Mouse (Mus musculus) retina, postnatal 1 day (tissue): Measurements from ENCODE around the gene Ankrd63.

Source experiments
- DNase-seq: peaks from one replicate; pipeline ENCODE4 v3.0.0-alpha.2; 2012

The Ankrd63 gene

DNA sequence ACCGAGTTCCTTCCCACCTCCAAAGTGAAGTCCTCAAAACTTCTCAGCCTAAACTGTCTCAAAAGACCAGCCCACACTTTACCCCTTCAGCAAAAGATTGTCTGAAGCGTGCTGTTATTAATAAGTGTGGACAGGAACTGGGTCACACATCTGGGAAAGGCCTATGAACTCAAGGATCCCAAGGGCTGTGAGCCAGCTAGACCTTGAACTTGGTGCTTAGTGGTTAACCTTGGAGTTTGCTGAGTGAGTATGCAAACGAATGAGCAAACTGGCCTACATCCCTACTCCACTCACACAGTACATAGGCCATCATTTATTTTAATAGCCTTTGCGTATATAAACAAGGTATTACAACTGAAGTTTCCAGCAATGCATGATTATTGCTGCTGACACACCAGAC is 21.7 kb upstream of the Ankrd63 start:
- DNase-seq = no peak

DNA sequence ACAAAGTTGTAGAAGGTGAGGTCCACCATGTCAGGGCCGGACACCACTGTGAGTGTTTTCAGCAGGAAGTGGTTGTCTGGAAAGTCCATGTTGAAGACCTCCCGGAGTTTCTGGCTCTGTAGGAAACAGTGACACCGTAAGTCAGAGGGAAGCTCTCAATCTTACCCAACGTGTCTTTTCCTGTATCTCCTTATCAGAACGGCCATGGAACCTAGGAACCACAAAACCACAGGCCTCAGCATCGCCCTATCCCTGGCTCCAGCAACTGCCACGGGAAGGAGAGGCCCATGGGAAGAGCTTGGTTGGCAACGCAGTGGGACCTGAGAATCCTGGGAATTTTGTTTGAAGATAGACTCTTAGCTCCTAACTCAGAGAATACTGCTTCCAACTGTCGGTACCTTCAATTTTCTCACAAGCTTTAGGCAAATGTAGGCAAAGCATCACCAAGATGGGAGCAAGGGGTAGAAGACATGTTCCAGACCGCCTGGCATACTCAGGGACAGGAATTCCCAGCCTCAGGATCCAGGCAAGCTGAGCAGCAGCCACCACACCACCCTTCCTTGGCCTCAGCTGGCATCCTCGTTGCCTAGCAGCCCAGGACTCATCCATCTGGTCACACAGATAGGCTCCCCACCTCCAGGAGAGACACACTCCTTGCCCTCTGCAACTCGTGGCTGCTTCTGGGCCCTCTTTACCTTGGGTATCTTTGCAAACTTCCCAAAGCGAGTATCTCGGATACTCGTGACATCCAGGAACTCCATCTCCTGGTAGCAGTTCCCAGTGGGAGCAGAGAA is 20.1 kb upstream of the Ankrd63 start:
- no peak for DNase-seq

DNA sequence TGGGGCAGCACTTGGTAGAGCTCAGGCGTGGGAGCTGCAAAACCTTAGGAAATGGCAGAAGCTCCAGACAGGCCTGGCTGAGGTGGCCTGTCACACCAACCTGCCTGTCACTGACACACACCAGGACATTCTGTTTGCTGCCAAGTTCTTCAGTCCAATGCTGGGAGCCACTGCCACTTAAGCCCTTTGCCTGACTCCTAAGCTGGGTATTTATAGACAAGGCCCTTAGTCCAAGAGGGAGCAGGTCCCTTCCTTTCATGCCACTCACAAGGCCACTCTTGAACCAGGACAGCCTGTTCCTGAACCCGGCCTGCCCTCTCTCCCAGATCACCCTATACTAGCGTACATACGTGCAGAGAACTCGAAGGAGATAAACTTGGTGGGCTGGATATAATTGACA is 12.9 kb upstream of the Ankrd63 start:
- DNase-seq = no peak

DNA sequence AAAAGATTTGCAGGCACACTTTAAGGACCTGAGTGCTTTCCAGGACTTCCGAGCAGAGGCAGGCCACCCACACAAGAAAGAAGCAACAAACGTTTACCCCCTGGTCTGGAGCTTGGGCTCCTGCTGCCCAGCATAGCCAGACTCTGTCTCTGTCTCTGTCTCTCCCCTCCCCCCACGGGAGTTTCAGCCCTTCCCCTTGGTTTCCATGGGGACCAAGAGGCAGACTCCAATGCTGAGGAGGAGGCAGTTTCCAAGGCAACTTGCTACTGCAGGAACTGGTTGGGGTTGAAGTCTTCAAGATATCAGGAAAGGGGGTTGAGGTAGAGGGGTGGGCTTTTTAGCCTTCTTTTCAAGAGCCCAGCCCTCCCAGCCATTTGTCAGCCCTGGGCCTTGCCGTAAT is 10.5 kb upstream of the Ankrd63 start:
- peak; percentile 45 for DNase-seq

DNA sequence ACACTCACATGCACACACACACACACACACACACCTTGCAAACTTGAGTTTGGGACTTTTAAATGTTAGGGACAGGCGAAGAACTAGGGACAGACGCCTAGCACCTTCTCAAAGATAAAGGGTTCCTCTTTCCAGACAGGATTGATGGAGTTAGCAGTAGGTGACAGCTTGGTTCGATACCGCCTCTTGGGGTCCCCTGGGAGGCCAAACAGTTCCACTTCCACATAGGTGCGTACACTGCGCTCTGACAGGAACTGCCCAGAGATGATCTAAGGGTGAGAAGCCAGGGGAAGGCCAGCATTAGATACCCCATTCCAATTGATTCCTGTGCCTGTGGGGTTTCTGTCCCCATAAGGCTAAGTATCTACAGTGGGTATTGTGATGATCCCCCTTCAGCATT is 9.9 kb upstream of the Ankrd63 start:
- DNase-seq = no peak

DNA sequence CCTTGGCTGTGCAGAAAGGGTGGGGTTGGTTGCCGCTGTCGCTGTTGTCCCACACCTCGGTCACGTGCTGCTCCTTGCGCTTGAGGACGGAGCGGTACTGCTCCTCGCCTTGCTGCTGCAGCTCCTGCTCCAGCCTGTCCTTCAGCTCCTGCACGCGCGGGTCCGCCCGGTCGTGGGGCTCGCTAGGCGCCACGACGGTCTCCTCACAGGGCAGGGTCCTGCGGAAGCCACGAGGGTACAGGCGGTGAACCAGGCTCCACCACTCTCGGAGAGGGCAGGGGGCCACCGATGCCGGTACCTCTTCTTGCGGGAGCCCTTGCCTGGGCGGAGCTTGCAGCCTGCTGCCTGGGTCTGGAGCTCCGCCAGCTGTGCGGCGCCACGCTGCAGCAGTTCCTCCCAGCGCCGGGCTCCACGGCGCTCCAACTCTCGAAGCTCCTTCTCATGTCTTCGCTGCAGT is 7.3 kb upstream of the Ankrd63 start:
- DNase-seq = peak; percentile 72

DNA sequence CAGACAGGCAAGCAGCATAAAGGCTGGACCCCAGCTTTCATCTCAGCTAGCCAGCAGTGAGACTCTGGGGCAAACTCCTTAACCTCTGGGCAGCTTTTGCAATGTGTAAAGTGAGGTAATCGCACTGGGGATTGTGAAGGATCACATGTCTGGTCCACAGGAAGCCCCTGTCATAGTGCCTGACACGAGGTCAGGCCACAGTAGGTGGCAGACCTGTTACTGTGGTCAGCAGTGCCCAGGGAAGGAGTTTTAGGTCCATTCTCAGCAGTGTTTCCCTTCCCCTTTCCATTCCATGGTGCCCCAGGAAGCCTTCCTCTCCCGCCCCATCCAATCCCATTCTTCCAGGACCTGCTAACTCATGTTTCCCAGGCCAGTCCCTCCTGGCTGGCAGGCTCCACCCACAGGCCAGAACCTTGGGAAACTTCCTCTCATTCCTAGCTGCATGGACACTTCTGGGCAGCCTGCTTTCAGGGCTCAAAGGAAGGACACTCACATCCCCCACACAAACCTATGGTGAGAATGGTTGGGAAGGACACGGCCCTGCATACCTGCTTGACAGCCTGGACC is 6.0 kb upstream of the Ankrd63 start:
- DNase-seq = no peak

DNA sequence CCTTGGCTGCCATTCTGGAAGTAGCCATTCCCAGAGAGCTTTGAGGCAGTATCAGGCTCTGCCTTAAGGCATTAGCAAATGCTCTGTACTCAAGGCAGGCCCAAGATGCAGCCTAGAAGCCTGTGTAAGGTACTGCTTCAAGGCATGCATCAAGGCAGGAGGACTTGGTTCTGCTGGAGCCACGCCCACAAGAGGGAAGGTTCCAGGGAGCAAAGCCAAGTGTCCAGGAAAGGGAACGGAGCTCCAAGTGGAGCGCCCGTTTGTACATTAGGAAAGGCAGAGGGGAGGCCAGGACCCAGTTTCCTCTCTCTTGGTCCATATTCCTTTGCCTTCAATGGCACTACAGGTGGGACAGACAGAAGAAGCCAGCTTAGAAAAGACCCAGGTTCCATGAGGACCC is 4.7 kb upstream of the Ankrd63 start:
- no peak for DNase-seq

DNA sequence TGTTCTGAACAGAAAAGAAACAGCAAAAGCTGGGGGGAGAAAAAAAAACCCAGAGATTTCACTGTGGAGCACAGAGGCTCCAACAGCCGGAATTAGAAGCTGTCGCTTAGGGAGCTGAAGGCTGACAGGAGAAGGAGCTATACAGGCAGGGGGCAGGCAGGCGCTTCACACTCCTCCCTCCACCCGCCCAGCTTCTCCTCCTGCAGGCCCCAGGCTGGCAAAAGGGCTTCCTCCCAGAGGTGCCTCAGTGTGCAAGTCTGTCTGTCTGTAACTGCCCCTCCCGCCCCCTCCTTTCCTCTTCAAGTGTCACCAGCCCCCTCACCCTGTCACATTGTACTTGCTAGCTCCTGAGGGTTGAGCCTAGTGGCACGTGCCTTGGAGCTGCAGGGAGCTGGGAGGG is 2.7 kb upstream of the Ankrd63 start:
- DNase-seq = peak; percentile 32

DNA sequence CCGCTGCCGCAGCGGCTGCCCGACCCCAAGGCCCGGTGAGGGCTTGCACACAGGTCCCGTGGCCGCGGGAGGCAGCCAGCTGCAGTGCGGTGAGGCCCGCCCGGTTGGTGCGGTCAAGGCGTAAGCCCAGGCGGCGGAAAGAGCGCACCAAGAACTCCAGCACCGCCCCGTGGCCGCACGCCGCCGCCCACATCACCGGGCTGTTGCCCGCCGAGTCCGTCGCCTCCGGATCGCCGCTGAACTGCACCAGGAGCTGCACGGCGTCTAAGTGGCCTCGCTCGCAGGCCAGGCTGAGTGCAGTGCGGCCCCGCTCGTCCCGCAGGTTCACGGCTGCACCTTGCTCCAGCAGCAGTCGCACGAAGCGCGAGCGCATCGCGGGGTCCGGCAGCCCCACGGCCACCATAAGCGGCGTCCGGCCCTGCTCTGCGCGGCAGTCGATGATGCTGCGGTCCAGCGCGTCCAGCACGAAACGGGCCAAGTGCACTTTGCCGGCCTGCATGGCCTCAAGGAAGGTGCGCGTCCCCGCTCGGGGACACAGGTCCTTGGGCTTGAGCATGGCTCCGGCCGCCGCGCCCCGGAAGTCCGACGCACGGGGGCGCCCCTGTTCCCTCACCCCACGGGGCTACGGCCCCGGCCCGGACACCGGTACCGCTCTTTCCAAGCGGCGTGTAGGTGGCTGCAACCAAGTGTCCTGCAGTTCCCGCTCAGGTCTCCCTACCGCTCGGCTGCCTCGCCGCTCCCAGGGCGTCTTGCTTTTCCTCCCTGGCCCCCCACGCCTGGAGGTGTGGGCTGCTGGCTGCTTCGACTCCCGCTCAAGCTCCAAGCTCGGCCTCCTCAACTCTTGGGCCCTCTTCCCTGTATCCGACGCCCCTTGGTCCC is 641 bp downstream of the Ankrd63 start:
- DNase-seq = peak; percentile 63

DNA sequence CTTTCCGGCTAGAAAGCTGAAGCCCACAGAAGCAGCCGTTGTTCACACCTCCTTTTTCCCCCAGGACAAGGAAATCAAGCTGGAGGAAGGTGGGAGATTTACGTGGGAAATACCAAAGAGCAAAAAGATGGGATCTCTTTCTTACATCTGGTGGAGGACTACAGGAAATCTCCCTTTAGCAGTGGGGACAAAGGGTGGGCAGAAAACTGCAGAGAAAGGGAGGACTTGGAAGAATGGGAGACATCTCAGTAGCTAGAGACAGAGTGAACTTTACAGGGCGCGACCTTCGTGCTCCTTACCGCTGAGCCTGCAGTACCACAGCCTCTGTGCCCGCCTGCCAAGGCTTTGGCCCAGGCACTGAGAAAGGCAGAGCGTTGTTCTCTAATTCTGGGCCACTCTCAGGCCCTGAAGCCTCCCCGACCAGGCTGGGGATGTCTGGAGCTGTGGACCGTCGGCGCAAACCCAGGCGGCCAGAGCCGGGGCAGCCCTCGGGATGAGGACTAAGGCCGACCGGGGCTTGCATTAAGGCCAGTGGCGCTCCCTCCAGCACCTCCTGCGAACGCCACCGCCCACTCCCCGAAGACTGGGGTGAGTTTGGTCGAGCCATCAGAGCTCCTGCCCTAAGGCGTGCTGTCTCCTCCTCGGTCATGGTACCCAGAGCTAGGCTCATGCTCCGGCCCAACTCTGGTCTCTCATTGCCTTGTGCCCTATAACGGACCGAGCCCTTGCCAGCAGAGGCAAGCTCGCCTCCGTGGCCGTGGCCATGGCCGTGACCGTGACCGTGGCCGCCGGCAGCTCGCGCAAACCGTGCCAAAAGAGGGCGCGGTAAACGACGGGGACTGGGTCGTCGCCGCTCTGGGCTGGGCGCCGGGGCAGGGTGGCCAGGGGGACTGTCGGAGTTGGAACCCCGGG is 1.5 kb downstream of the Ankrd63 start:
- DNase-seq = no peak

DNA sequence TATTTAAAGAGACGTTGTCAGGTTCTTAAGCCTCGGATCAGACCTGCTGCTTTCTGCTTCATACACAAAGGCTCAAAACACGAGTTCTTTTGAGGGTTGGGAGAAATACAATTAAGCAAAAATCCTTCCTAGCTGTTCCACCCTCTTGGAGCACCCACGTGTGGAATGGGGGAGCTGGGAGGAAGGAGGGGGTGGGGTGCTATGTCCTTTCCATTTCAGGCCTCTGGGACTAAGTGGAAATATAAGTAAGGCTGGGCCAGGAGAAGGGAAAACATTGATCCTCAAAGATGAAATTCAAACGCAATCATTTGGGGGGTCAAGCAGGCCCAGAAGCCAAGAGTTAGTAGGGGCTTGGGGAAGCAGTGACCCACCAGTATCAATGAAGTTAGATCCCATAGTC is 2.6 kb downstream of the Ankrd63 start:
- DNase-seq = no peak

DNA sequence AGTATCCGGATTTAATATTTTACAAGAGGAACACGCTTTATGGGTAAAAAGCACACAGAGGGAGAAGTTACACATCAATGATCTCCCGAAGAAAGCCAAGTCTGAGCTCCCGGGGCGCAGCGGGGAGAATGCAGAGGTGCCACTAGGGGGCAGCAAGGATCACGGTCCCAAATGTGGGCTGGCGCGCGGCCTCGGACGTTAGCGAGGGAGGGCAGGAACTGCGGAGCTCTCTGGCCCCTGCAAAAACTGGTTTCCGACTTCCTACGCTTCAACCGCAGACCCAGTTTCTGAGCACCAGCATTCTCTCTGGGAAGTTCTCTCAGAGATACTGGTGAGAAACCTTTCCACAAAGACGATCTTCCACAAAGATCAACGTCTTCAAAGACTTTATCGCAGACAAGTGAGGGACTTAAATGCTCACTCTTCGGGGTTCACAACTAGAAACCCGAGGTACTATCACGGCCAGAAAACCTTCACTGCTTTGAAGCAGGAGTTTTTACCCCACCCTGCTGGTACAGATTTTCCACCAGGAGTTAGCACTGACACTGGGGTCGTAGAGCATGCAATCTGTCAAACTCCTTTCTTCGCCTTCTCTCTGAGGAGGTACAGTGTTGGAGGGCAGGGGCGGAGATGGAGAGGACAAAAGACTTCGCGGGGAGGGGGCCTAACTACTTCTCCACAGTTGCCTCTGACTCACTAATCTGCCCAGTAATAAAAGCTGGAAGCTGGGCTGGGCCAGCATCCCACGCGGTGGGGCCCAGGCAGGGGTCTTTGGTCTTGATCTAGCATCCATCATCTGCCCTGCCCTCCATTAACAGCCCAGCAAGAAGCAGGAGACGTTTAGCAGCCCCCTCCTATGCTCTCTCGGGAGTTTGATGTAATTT is 3.3 kb downstream of the Ankrd63 start:
- peak; percentile 78 for DNase-seq

DNA sequence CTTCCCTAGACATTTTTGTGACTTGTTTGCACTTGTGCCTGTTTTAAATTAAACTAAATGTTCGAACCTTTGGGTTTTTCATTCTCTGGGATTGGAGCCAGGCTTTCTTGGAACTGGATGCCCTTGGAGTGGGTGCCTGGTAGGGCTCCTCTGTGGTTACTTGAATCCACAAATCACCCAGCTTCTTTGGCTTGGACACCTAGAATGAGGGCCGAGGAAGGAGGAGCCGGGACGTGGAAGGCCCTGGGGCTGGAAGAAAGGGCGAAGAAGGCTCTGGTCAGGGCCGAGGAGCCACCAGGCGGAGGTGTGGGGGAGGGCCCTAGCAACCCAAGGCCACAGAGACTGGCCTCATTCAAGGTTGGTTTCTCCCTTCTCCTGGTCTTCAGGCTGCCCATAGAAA is 5.8 kb downstream of the Ankrd63 start:
- DNase-seq = no peak

DNA sequence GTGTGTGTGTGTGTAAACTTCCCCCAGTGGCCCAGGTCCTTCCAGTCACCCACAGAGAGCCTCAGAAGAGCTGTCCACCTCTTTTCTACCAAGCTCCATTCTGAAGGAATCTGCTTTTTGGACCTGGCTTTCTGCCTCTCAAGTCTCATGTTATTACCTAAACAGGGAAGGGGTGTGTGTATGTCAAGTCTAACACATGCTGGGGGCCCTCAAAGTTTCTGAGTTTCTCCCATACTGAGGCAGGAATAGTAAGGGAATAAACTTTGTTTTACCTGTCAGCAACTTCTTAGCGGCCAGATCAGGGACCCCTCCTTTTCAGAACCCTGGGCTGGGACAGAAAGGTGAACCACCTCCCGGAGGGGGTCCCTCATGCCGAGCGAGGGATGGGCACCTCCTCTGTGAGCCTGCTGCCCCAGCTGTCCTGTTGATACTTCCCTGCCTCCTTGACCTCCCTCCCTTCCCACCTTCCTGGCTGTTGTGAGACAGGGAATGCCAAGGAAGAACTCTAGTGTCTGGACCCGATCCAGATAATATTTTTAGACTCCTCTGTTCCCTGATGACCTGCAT is 6.4 kb downstream of the Ankrd63 start:
- no peak for DNase-seq

DNA sequence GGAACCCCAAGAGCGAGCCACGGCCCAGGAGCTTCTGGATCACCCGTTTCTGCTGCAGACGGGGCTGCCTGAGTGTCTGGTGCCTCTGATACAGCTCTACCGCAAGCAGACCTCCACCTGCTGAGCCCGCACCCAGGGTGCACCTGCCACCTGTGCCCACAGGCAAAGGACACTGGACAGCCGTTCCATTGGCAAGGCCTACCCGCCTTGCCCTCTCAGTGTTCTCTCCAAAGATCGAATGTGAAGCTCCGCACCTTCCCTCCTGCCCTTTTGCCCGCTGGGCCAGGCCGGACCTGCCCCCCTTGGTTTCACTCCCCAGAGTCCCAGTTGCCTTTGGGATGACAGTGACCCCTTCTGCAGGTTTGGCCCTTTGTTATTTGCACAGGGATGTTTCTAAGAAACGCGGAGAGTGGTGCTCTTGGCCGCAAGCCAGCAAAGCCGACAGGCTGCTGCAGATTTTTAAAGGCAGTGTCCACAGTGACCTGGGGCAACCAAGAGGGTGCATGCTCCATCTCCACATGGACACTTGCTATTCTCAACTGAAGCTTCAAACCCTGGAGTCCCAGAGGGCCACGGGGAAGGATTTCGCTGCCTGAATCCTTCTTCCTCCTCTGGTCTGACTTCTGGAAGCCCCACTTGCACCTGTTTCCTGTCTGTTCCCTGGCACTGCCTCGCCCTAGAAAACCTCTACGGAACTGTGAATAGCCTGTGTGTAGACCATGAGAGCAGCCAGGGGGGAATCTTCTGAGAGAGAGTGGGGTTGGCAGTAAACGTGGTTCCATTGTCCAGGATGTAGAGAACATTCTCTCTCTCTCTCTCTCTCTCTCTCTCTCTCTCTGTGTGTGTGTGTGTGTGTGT is 7.1 kb downstream of the Ankrd63 start:
- DNase-seq = no peak

DNA sequence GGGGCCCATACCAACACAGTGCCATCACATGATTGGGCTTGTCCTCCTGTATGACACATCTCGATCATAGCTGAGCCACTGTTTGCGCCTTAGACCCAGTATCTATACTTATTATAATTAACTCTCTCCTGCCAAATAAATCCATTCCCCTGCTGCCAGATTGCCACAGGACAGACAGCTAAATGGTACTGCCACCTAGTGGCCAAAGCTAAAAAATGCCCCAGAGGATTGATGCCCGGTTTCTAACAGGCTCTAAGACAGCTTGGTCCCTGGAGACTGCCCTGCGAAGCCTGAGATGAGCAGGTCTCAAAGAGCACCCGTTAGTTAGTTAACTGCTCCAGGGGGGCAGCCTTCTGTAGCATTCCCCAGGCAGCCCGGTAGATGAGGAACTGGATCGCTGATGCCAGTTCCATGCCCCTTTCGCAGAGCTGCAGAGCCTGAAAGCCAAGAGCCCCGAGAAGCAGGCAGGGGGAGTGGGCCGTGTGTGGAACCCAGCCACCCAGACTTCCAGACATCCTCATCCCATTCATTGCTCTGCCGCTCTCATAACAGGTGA is 8.0 kb downstream of the Ankrd63 start:
- peak; percentile 87 for DNase-seq

DNA sequence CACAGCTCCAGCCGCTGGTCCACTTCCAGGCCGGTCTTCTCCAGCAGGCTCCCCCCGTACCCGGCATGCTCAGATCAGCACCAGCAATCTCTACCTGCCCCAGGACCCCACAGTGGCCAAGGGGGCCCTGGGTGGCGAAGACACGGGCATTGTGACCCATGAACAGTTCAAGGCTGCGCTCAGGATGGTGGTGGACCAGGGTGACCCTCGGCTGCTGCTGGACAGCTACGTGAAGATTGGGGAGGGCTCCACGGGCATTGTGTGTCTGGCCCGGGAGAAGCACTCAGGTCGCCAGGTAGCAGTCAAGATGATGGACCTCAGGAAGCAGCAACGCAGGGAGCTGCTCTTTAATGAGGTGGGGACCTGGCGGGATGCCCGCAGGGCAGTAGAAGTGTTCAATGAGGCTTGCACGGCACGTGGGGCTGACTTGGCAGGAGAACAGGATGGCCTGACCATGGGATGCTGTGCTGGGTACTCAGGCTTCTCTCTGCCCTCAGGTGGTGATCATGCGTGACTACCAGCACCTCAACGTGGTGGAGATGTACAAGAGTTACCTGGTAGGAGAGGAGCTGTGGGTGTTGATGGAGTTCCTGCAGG is 10.3 kb downstream of the Ankrd63 start:
- DNase-seq = no peak

DNA sequence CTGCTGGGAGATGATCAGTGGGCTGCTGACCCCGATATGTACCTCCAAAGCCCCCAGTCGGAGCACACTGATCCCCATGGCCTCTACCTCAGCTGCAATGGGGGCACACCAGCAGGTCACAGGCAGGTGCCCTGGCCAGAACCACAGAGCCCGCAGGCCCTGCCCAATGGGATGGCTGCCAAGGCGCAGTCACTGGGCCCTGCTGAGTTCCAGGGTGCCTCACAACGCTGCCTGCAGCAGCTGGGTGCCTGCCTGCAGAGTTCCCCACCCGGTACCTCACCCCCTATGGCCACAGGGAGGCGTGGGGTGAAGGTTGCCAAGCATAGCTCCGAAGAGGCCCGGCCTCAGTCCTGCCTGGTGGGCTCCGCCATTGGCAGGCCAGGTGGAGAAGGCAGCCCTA is 13.9 kb downstream of the Ankrd63 start:
- DNase-seq = no peak

DNA sequence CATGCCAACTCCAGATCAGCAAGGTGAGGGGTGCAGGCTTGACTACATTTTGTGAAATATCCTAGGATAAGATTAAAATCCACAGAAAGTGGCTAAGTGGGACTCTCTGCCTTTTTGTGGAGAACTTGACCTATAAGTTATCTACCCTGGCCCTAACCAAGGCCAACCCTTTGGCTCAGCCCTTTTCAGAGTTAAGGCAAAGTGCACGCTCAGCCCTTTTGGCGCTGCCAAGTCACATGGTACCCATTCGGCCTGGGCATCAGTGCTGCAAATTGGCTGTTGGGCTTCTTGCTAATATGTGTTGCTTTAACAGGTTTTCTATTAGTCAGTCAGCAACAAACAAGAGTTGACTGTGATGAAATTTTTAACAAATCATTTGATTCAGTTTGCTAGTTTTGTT is 16.0 kb downstream of the Ankrd63 start:
- DNase-seq = no peak
